Mouse (Mus musculus): ENCODE measurements at regions not wholly inside any gene's neighbourhood (a gene's known extent, or its start where the extent isn't known, plus 50 kb on each side); places are given as distances from the start of the nearest gene placed in this dataset.

- DNase-seq (ENCODE audit: low read depth, low spot score): no peak
These were observed 458.1 kb upstream of the Slitrk6 start for GRCm38 (mm10) chr14:111212929-111213657.

- DNase-seq (ENCODE audit: low read depth, low spot score): no peak
These were observed 448.0 kb upstream of the Slitrk5 start for GRCm38 (mm10) chr14:111226926-111227325.

- no peak for DNase-seq (ENCODE audit: low read depth, low spot score)
These were observed 435.8 kb upstream of the Slitrk5 start for GRCm38 (mm10) chr14:111239121-111239520.

GRCm38 (mm10) chr14:111249347-111249946 lies 425.4 kb upstream of the Slitrk5 start:
- DNase-seq (ENCODE audit: low read depth, low spot score): no peak

GRCm38 (mm10) chr14:111253190-111253589 lies 421.7 kb upstream of the Slitrk5 start:
- DNase-seq (ENCODE audit: low read depth, low spot score): no peak

- DNase-seq (ENCODE audit: low read depth, low spot score): no peak
These were observed 413.2 kb upstream of the Slitrk5 start for GRCm38 (mm10) chr14:111261696-111262095.

- DNase-seq (ENCODE audit: low read depth, low spot score): no peak
These were observed 404.7 kb upstream of the Slitrk5 start for GRCm38 (mm10) chr14:111270239-111270638.

GRCm38 (mm10) chr14:111281354-111281753 lies 393.5 kb upstream of the Slitrk5 start:
- DNase-seq (ENCODE audit: low read depth, low spot score): no peak

- no peak for DNase-seq (ENCODE audit: low read depth, low spot score)
These were observed 391.0 kb upstream of the Slitrk5 start for GRCm38 (mm10) chr14:111283681-111284461.

- no peak for DNase-seq (ENCODE audit: low read depth, low spot score)
These were observed 388.9 kb upstream of the Slitrk5 start for GRCm38 (mm10) chr14:111285981-111286380.

GRCm38 (mm10) chr14:111295521-111295920 lies 379.4 kb upstream of the Slitrk5 start:
- peak; percentile 16 for DNase-seq (ENCODE audit: low read depth, low spot score)

GRCm38 (mm10) chr14:111297796-111298195 lies 377.1 kb upstream of the Slitrk5 start:
- DNase-seq (ENCODE audit: low read depth, low spot score): no peak

GRCm38 (mm10) chr14:111330570-111330969 lies 344.3 kb upstream of the Slitrk5 start:
- no peak for DNase-seq (ENCODE audit: low read depth, low spot score)

GRCm38 (mm10) chr14:111353518-111353917 lies 321.4 kb upstream of the Slitrk5 start:
- no peak for DNase-seq (ENCODE audit: low read depth, low spot score)

- DNase-seq (ENCODE audit: low read depth, low spot score): no peak
These were observed 278.1 kb upstream of the Slitrk5 start for GRCm38 (mm10) chr14:111396803-111397202.

GRCm38 (mm10) chr14:111400809-111401208 lies 274.1 kb upstream of the Slitrk5 start:
- no peak for DNase-seq (ENCODE audit: low read depth, low spot score)

- peak; percentile 8 for DNase-seq (ENCODE audit: low read depth, low spot score)
These were observed 272.4 kb upstream of the Slitrk5 start for GRCm38 (mm10) chr14:111402538-111402937.

- no peak for DNase-seq (ENCODE audit: low read depth, low spot score)
These were observed 271.3 kb upstream of the Slitrk5 start for GRCm38 (mm10) chr14:111403555-111403954.

- DNase-seq (ENCODE audit: low read depth, low spot score): no peak
These were observed 261.4 kb upstream of the Slitrk5 start for GRCm38 (mm10) chr14:111413543-111413942.

- no peak for DNase-seq (ENCODE audit: low read depth, low spot score)
These were observed 256.4 kb upstream of the Slitrk5 start for GRCm38 (mm10) chr14:111418531-111418930.

GRCm38 (mm10) chr14:111429101-111429857 lies 245.6 kb upstream of the Slitrk5 start:
- no peak for DNase-seq (ENCODE audit: low read depth, low spot score)

Data from forelimb bud, embryonic 11.5 days (tissue).